Mouse (Mus musculus): ENCODE data around the gene Slc39a11.
A peak's percentile ranks its signal among the peaks of the same experiment; 100 is the strongest.
"Not testable (repeated sequence)": the region's sequence is repeated elsewhere in the genome, so short reads cannot be mapped to it uniquely, and the experiment has no call there.

The Slc39a11 gene

DNA sequence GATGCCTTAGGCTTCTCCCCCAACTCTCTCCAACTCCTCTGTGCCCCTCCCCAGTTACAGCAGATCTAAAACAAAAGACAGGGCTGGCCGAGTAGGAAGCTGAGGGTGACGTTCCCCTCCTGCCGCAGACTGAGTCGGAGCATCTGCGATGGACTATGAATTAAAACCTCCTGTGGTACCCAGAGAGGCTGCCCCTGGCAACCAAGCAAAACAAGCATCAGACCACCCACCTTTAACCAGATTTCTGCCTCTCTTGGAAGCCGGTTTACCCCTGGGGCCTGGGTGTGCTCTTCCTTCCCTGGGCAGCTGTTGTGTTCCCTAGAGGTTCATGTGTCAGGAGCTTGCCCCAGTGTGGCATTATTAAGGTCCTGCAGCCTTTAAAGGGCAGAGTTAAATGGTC lies 63.5 kb downstream of the Slc39a11 start:
- DNase-seq, result no peak

- DNase-seq, result peak; percentile 61
These were observed 65.8 kb downstream of the Slc39a11 start for GRCm38 (mm10) chr11:113583879-113584661.

- no peak for DNase-seq
These were observed 72.7 kb downstream of the Slc39a11 start for GRCm38 (mm10) chr11:113577221-113577620.

GRCm38 (mm10) chr11:113572641-113573040 lies 77.2 kb downstream of the Slc39a11 start:
- DNase-seq, result no peak

DNA sequence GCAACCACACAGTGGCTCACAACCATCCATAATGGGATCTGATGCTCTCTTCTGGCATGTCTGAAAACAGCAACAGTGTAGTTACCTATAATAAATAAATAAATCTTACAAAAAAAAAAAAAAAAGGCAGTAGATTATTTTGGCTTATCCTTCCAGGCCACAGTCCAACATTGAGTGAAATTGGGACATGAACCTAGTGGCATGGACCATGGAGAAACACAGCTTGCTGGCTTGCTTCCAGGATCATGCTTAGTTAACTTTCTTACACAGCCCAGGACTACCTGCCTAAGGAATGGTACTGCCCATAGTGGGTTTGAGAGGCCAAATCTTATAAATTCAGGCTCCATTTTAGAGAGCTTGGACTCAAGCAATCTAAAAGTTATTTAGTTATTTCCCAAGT lies 78.3 kb downstream of the Slc39a11 start:
- DNase-seq, result no peak

DNA sequence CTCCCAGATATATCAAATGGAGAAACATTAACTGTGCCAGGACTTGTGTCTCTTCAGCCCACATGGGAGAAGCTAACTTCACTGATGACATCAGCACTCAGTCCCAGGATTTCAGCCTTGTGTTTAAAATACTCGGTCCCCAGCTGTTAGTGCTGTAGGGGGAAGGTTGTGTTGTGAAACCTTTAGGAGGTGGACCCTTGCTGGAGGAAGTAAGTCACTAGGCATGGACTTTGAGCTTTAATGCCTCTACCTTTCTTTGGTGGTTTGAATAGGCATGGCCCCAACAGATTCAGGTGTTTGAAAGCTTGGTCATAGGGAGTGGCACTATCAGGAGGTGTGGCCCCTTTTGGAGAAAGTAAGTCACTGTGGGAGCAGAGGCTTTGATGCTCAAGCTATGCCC lies 80.9 kb downstream of the Slc39a11 start:
- DNase-seq, result no peak

DNA sequence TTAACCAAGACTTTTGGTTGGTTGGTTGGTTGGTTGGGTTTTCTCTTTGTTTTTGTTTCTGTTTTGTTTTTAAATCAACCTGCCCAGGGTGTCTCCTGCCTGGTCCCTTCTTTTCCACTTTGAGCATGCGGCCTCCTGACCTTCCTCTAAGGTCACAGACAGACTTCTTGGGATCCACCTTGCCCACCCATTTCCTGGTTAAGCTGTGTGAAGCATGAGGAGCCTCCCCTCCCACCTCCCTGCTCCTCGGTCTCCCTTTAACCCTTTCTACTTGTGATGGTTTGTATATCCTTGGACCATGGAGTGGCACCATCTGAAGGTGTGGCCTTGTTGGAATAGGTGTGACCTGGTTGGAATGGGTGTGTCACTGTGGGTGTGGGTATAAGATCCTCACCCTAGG lies 82.0 kb downstream of the Slc39a11 start:
- not testable (repeated sequence) for DNase-seq

GRCm38 (mm10) chr11:113565006-113565995 lies 84.6 kb downstream of the Slc39a11 start:
- DNase-seq, result peak; percentile 75

- DNase-seq, result no peak
These were observed 87.6 kb downstream of the Slc39a11 start for GRCm38 (mm10) chr11:113562326-113562725.

DNA sequence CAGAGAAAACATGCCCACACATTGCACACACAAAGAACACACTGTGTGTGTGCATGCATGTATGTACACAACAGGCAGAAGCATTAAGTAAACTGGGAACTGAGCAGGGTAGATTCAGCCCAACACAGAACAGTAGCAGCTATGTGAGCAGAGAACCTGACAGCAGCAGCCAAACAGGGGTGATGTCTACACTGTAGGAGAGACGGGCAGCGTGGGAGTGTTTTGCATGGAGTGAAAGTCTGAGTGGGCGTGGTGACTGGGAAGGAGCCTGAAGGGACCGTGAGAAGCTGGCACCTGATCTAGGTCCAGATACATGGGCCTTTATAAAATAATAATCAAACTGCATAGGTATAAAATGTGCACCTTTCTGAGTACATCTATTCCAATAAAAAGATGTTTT lies 89.7 kb downstream of the Slc39a11 start:
- DNase-seq, result peak; percentile 48

GRCm38 (mm10) chr11:113558505-113558904 lies 91.4 kb downstream of the Slc39a11 start:
- DNase-seq, result no peak

DNA sequence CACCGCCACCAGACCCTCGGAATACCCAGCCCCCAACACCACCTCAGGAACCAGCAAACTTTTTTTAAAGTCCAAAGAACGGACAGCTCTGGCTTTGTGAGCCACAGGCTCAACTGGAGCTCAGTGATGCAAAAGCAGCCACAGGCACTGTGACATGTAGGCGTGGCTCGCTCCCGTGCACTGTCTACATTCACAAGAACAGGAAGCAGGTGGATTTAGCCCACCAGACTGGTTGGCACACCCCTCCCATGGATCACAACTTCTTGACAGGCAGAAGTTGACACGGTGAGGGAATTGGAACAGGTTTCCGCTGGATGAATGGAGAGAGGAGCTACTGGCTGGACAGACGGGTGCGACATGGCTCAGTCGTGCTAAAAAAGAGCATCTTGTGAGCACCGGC lies 93.7 kb downstream of the Slc39a11 start:
- no peak for DNase-seq

DNA sequence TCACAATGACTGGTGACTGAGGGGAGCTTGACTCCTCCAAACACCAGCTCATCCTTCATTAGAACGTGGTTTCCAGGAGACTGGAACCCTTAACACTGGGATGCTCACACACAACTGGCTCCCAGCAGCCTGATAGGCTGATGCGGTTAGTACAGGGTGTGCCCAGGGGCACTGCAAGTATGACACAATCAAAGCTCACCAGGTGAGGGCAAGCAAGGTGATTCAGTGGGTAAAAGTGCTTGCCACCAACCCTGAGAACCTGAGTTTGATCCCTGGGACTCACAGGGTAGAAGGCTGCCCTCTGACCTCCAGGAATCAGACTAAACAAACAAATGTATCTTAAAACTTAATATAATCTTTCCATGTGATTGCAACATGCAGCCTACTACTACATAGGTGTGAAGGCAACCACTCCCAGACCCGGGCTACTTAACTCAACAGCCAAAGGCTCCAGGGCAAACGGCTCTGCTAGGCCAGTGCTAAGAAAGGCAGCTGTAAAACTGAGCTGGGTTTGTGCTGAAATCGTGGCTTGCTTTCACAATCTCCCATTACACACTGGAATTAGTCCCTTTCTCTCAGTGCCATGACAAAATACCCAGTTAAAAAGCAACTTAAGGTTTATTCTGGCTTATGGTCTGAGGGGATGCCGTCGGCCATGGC lies 95.0 kb downstream of the Slc39a11 start:
- DNase-seq, result no peak

DNA sequence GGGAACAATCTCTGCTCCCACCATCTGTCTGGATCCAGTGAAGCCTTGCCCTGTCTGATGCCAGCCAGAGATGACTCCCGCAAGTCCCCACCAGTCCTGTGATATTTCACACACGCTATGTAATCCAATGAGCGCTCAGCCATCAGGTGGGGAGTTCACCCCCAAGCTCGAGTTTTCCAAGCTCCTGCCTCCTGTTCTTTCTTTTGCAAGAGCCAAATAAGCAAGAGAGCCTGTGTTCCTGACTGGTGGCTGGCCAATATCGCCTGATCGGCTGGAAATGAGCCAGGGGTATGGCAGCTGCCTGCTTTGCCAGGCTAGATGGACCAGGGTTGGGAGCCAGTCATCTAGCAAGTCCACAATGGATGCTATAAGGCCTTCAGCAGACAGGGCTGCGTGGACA lies 95.7 kb downstream of the Slc39a11 start:
- peak; percentile 45 for DNase-seq

GRCm38 (mm10) chr11:113553605-113554004 lies 96.3 kb downstream of the Slc39a11 start:
- peak; percentile 30 for DNase-seq

DNA sequence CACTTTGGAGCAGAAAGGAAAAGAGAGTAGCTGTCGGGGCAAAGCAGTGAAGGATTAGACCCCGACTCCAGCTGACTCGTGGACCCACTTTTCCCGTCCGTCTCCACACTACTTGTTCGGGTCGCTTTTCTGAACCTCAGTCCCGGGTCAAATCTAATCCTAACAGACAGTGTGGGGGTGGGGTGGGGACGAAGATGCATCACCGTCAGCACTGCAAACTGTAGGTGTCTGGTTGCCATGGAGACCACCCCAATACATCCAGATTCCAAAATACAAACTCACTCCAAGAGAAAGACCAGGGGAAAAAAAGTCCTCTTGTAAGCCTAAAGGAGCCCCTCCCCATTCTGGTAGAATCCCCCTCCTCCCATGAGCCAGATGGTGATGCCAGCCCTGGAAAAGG lies 97.3 kb downstream of the Slc39a11 start:
- no peak for DNase-seq

- DNase-seq, result no peak
These were observed 103.5 kb downstream of the Slc39a11 start for GRCm38 (mm10) chr11:113546217-113546877.

- DNase-seq, result no peak
These were observed 105.8 kb downstream of the Slc39a11 start for GRCm38 (mm10) chr11:113544017-113544640.

GRCm38 (mm10) chr11:113541073-113541472 lies 108.8 kb downstream of the Slc39a11 start:
- no peak for DNase-seq

DNA sequence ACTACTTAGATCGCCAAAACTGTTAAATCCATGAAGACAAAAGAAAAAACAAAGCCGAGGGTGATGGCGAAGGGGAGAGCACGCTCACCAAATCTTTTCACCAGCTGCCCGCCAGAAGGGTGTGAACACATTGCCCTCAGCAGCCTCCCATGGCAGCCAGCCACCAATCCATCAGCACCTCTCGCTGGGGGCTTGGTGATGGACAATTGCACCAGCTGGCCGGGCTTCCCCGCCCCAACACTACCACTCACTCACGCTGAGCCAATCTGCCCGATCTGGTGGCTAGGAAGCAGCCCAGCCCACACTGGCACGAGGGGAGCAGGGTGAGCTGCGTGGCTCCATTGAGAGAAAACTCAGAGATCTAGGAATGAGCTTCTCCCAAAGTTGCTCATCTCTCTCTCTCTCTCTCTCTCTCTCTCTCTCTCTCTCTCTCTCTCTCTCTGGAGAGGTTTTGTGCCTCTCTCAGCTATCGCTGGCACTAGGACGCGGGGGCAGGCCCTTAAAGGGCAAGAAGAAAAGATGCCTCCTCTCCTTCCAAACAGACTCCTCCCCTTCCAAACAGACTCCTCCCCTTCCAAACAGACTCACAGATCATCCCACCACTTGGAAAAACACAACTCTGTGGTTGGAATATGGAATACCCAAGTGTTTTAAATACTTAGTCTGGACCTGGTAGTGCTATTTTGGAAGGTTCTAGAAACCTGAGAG lies 110.2 kb downstream of the Slc39a11 start:
- DNase-seq, result peak; percentile 73

- DNase-seq, result no peak
These were observed 110.8 kb downstream of the Slc39a11 start for GRCm38 (mm10) chr11:113539079-113539478.

Measured in layer of hippocampus, adult 9-11 months (tissue).